Mouse (Mus musculus) C2C12 (cell line): Measurements from ENCODE around the gene Pcmtd2. TPM values are rescaled to one million over a fixed set of nuclear protein-coding genes. Genes with fewer than 3 reads are reported as not detected.

Experiments used
- H3K27me3 ChIP-seq: one replicate; pipeline ENCODE4 v1.6.1; 2011; ENCODE audit not compliant: control insufficient read depth, insufficient read depth, insufficient read length
- H3K36me3 ChIP-seq: one replicate; pipeline ENCODE4 v1.6.1; 2011; ENCODE audit not compliant: control insufficient read depth, insufficient read depth
- H3K4me3 ChIP-seq: one replicate; pipeline ENCODE4 v1.5.1; 2011; ENCODE audit warnings: mild to moderate bottlenecking, control low read depth; ENCODE audit not compliant: poor library complexity, insufficient read depth, severe bottlenecking
- H3K79me2 ChIP-seq: one replicate; pipeline ENCODE4 v1.6.1; 2011; ENCODE audit not compliant: control insufficient read depth, insufficient read depth
- H3K79me3 ChIP-seq: one replicate; pipeline ENCODE4 v1.6.1; 2011; ENCODE audit warnings: low read depth, control low read depth
- H3ac ChIP-seq: one replicate; pipeline ENCODE3; 2011; ENCODE audit warnings: low read depth; ENCODE audit not compliant: control insufficient read depth, insufficient read length
- CEBPB ChIP-seq: IDR thresholded peaks from one replicate; pipeline ENCODE4 v1.6.1; 2011; ENCODE audit warnings: low read depth, mild to moderate bottlenecking, control low read depth, moderate library complexity
- CTCF ChIP-seq: IDR thresholded peaks from one replicate; pipeline ENCODE4 v1.5.1; 2011; ENCODE audit not compliant: control insufficient read depth, insufficient read depth, insufficient read length
- FOSL1 ChIP-seq: IDR thresholded peaks from one replicate; pipeline ENCODE4 v1.8.0; 2011; ENCODE audit warnings: mild to moderate bottlenecking, low read length; ENCODE audit not compliant: poor library complexity, insufficient read depth, severe bottlenecking
- MAX ChIP-seq: IDR thresholded peaks from one replicate; pipeline ENCODE4 v1.6.1; 2011; ENCODE audit warnings: mild to moderate bottlenecking, control low read depth
- MYOD1 ChIP-seq: IDR thresholded peaks from one replicate; pipeline ENCODE4 v1.6.1; 2011; ENCODE audit warnings: low read depth; ENCODE audit not compliant: control insufficient read depth, insufficient read length
- MYOG ChIP-seq: IDR thresholded peaks from one replicate; pipeline ENCODE4 v1.6.1; 2011; ENCODE audit not compliant: control insufficient read depth, insufficient read length; ENCODE audit errors: extremely low read depth
- USF1 ChIP-seq: IDR thresholded peaks from one replicate; pipeline ENCODE4 v1.6.1; 2011; ENCODE audit warnings: low read depth, mild to moderate bottlenecking, control low read depth, moderate library complexity
- polyA plus RNA-seq: library from polyadenylated mRNA; unstranded; fragments of >200 nt; fragmentation: generic; extraction: Trizol; gene quantifications from one replicate; pipeline ENCODE4 v1.2.1, GENCODE M21; 2012; ENCODE audit warnings: missing spikeins

Gene Pcmtd2
- polyA plus RNA-seq, 1 experiment, result 4.4 TPM

DNA sequence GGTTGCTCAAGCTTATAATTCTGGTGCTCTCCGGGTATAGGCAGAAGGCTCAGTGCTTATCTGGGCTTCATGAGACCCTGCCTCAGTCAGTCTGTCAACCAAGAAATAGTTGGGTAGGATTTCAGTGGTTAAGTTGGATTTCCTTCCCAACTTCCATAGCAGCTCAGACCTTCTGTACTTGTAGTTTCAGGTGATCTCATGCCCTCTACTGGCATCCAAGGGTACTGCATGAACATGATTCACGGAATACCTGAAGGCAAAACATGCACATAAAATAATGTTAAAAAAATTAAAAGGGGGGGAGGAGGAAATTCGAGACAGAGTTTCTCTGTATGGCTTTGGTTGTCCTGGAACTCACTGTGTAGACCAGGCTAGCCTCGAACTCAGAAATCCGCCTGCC is 29.3 kb downstream of the Pcmtd2 start:
- Histone ChIP-seq H3K36me3 (peaks cover 47% of the 10 kb centered on the region), H3K27me3 (no peaks in the 10 kb centered on the region), H3K79me3 (peaks cover 16% of the 10 kb centered on the region), H3K79me2 (peaks cover 28% of the 10 kb centered on the region), H3K4me3 (no peak overlapping the region), H3ac (no peak overlapping the region)
- no peak for TF ChIP-seq MYOD1
- TF ChIP-seq FOSL1, result no peak
- TF ChIP-seq USF1, result no peak
- TF ChIP-seq CEBPB, result no peak
- no peak for TF ChIP-seq CTCF
- TF ChIP-seq MYOG, result no peak
- TF ChIP-seq MAX, result no peak

DNA sequence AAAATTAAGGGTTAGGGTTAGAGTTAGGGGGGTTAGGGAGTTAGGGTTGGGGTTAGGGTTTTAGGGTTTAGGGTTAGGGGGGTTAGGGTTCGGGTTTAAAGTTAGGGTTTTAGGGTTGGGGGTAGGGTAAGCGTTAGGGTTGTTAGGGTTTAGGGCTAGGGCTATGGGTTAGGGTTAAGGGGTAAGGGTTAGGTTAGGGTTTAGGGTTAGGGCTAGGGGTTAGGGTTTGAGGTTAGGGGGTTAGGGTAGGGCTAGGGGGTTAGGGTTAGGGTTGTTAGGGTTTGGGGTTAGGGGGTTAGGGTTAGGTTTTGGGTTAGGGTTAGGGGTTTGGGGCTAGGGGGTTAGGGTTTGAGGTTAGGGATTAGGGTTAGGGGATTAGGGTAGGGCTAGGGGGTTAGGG is 33.4 kb downstream of the Pcmtd2 start:
- H3K4me3 ChIP-seq, result no peak overlapping the region
- peaks cover 54% of the 10 kb centered on the region for H3K36me3 ChIP-seq
- TF ChIP-seq MYOG, result no peak
- no peak for TF ChIP-seq MYOD1
- no peak for TF ChIP-seq CTCF
- TF ChIP-seq CEBPB, result no peak
- TF ChIP-seq FOSL1, result no peak
- TF ChIP-seq MAX, result no peak
- no peak for TF ChIP-seq USF1
- H3K27me3 ChIP-seq, result no peaks in the 10 kb centered on the region
- no peak overlapping the region for H3ac ChIP-seq
- H3K79me2 ChIP-seq, result peaks cover 4% of the 10 kb centered on the region
- H3K79me3 ChIP-seq, result peaks cover 3% of the 10 kb centered on the region

- peaks cover 8% of the 10 kb centered on the region for H3K36me3 ChIP-seq
- TF ChIP-seq CTCF, result no peak
- no peak for TF ChIP-seq FOSL1
- no peak for TF ChIP-seq CEBPB
- TF ChIP-seq MYOD1, result no peak
- no peak for TF ChIP-seq MYOG
- TF ChIP-seq MAX, result no peak
- no peak for TF ChIP-seq USF1
- no peaks in the 10 kb centered on the region for H3K79me2 ChIP-seq
- no peaks in the 10 kb centered on the region for H3K27me3 ChIP-seq
- no peak overlapping the region for H3K4me3 ChIP-seq
- H3K79me3 ChIP-seq, result no peaks in the 10 kb centered on the region
- H3ac ChIP-seq, result no peak overlapping the region
These were observed 41.2 kb downstream of the Pcmtd2 start for GRCm38 (mm10) chr2:181878903-181879302.

- Histone ChIP-seq H3K79me3 (no peaks in the 10 kb centered on the region), H3K36me3 (no peaks in the 10 kb centered on the region), H3K4me3 (no peak overlapping the region), H3K27me3 (no peaks in the 10 kb centered on the region), H3ac (no peak overlapping the region), H3K79me2 (no peaks in the 10 kb centered on the region)
- TF ChIP-seq MAX, result no peak
- no peak for TF ChIP-seq FOSL1
- no peak for TF ChIP-seq USF1
- no peak for TF ChIP-seq CTCF
- TF ChIP-seq MYOD1, result no peak
- no peak for TF ChIP-seq CEBPB
- TF ChIP-seq MYOG, result no peak
These were observed 45.5 kb downstream of the Pcmtd2 start for GRCm38 (mm10) chr2:181883022-181883749.

Other genes starting within 250 kb of the Pcmtd2 start
- 41.4 TPM for gene Prpf6, start 246.0 kb upstream of the Pcmtd2 start, polyA plus RNA-seq
- 9.8 TPM for gene Zfp512b, start 245.1 kb upstream of the Pcmtd2 start, polyA plus RNA-seq
- gene Samd10, start 238.6 kb upstream of the Pcmtd2 start, polyA plus RNA-seq, result 1.1 TPM
- gene Gm29797, start 180.8 kb upstream of the Pcmtd2 start, polyA plus RNA-seq, result 0.05 TPM
- gene Sox18, start 166.2 kb upstream of the Pcmtd2 start, polyA plus RNA-seq, result 0.06 TPM
- gene Tcea2, start 157.5 kb upstream of the Pcmtd2 start, polyA plus RNA-seq, result 1.6 TPM
- gene Rgs19, start 143.9 kb upstream of the Pcmtd2 start, polyA plus RNA-seq, result 66.4 TPM
- not detected for gene Lkaaear1, start 139.4 kb upstream of the Pcmtd2 start, polyA plus RNA-seq
- gene Oprl1, start 122.8 kb upstream of the Pcmtd2 start, polyA plus RNA-seq, result not detected
- not detected for gene Myt1, start 74.5 kb upstream of the Pcmtd2 start, polyA plus RNA-seq
- 21.0 TPM for gene Polr3k, start 26.5 kb downstream of the Pcmtd2 start, polyA plus RNA-seq
- gene Gm14496, start 153.3 kb downstream of the Pcmtd2 start, polyA plus RNA-seq, result not detected